Mouse (Mus musculus) cortical plate, adult 2 months (tissue): ENCODE results near the gene Csf1. TPM values are rescaled to one million over a fixed set of nuclear protein-coding genes. Genes with fewer than 3 reads are reported as not detected.
A peak's percentile ranks its signal among the peaks of the same experiment; 100 is the strongest.

Experiments used
- H3K27ac ChIP-seq: fragments of 200-500 bp; 2 replicates; pipeline ENCODE4 v1.5.1; 2012; ENCODE audit warnings: low read length, control low read depth, inconsistent platforms; ENCODE audit not compliant: insufficient read depth
- H3K4me1 ChIP-seq: fragments of 200-500 bp; 2 replicates; pipeline ENCODE4 v1.6.1; 2011; ENCODE audit warnings: low read length; ENCODE audit not compliant: control insufficient read depth, insufficient read depth
- H3K4me3 ChIP-seq: fragments of 200-500 bp; 2 replicates; pipeline ENCODE4 v1.5.1; 2011; ENCODE audit warnings: mild to moderate bottlenecking, low read length, control low read depth; ENCODE audit not compliant: insufficient read depth
- CTCF ChIP-seq: fragments of 200-500 bp; IDR thresholded peaks from 2 replicates; pipeline ENCODE4 v1.5.1; 2011; ENCODE audit warnings: mild to moderate bottlenecking, control low read depth, low read length; ENCODE audit not compliant: insufficient read depth; ENCODE audit errors: extremely low read depth
- POLR2A ChIP-seq: fragments of 200-500 bp; IDR thresholded peaks from 2 replicates; pipeline ENCODE4 v1.6.1; 2011; ENCODE audit warnings: mild to moderate bottlenecking, low read length, control low read depth; ENCODE audit not compliant: insufficient read depth; ENCODE audit errors: extremely low read depth
- polyA plus RNA-seq: library from polyadenylated mRNA; depleted of rRNA; stranded (reverse); fragments of >200 nt; gene quantifications from 2 replicates; pipeline ENCODE4 v1.2.3, GENCODE M21; 2012

Gene Csf1
- polyA plus RNA-seq, 1 experiment = 16.7 TPM

DNA sequence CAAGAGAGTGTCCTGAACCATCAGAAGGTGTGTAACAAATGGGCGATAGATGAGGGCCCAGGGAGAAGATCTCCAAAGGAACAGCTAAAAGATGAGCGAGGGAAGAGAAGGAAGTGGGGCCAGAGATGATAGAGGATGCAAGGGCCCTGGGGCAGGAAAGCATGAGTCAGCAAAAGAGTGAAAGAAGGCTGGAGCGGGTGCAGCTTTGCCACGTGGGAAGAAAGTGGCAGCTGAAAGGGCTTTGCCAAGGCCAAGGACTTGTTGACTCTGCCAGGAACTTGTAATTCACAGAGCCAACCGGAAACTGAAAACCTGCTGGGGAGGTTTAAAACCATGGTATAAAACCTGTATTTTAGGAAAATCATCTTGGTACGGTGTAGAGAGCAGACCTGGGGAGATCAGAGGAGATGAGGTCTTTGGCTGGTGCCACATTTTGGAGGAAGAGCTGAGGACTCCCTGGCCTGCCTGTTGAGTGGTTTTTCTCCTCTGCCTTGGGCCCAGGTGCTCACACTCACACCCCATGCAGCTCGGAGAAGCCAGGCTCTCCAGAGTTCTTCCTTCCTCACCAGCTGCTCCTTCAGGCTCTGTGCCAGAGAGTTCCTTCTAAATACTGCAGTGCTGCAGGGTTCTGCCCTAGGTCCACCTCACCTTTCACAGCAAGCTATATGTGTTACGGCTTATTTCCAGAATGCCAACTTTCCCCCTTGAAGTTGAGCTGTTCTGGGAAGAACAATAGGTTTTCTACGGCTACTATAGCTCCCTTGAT lies 9.3 kb downstream of the Csf1 start:
- TF ChIP-seq POLR2A = no peak
- no peak for TF ChIP-seq CTCF
- no peak overlapping the region for H3K4me3 ChIP-seq
- H3K27ac ChIP-seq = no peak overlapping the region
- peaks cover 6% of the 10 kb centered on the region; the same call in 1 of the 2 replicates for H3K4me1 ChIP-seq

DNA sequence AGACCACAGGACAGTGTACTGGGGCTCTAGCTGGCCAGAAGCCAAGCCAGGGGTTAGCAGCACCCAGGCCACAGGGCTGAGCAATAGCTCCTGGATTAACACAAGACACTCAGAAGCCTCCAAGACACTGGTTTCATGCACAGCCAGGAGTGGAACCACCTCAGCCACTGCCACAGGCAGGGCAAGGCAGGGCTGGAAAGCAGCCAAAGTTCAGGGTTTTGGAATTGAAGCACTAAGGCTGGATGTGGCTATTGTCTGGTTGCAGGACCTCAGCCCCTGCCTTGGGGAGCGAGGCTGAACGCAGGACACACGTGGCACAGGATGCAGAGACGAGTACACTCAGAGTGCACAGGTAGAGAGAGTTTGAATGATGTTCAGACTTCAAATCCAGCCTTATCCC lies 10.8 kb downstream of the Csf1 start:
- Histone ChIP-seq H3K4me1 (peaks cover 8% of the 10 kb centered on the region), H3K27ac (no peak overlapping the region), H3K4me3 (no peak overlapping the region)
- TF ChIP-seq POLR2A (no peak), CTCF (no peak)

DNA sequence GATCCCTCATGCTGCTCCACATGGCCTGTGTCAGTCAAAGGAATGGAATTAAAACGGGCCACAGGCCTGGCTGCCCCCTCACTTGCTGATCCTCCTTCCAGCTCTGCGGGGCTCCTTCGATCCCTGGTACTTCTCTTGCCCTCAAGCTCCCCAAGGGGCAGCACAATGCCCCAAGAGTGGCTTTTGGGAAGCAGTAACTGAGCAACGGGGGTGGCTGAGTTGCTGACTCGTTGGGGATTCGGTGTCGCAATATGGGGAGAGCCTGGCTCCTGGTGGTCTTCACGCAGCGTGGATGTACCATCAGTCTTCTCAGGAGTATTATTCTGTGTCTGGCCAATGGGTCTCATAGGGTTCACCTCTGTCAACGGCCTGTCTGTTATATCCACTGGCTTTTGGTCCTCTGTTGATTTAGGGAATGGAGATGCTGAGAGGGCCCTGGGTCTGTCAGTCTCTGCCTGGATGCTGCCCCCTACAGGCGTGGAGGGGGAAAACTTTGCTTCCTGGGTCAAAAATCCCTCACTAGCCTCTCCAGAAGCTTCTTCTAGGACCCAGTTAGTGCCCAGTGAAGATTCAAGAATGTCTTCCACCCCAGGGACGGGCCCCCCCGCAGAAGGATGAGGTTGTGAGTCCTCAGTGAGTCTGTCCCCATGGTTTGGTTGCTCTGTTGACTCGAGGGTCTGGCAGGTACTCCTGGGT lies 11.9 kb downstream of the Csf1 start:
- no peak overlapping the region for H3K27ac ChIP-seq
- TF ChIP-seq POLR2A (no peak), CTCF (peak; percentile 27; the same call in 1 of the 2 replicates)
- H3K4me1 ChIP-seq = peaks cover 8% of the 10 kb centered on the region

DNA sequence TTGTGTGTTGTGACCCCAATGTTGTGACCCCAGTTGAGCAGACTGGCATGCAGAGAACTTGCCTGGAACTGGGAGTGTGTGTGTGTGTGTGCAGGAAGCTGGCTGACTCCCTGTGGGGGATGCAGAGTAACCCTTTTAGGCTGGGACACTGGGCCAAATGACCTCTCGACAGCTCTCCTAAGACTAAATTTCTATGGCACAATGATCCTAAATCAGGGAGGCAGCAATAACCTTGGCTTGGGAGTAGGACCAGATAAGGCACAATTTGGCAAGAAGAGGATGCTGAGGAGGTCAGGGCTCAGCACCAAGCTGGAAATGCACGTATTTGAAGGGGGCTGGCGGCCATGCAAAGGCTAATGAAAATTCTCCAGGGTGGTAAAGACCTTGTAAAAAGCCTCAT lies 14.2 kb downstream of the Csf1 start:
- Histone ChIP-seq H3K4me3 (no peak overlapping the region), H3K27ac (no peak overlapping the region)
- no peak for TF ChIP-seq CTCF
- no peak for TF ChIP-seq POLR2A

More for the DNA sequence above, 11.9 kb downstream of the Csf1 start:
- no peak overlapping the region for H3K4me3 ChIP-seq

DNA sequence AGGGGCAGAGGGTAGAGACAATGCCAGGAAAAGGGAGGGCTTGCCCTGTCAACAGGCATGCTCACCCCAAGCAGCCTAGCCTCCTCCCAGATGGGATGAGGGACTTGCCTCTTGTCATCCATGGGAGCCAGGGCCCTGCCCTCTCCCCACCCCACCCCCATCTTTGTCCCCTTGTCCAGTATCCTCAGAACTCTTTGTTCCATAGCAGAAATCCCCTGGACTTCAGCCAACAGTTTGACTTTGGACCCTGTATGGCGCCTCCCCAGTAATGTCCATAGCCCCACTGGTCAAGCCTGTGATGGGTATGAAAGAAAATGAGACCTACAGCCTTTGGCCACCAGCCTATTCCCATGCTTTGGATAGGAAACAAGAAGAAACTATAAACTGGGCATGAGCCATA lies 16.6 kb downstream of the Csf1 start:
- Histone ChIP-seq H3K4me3 (no peak overlapping the region), H3K4me1 (peaks cover 12% of the 10 kb centered on the region), H3K27ac (no peak overlapping the region)
- no peak for TF ChIP-seq CTCF
- no peak for TF ChIP-seq POLR2A

More for the DNA sequence above, 14.2 kb downstream of the Csf1 start:
- H3K4me1 ChIP-seq = peaks cover 6% of the 10 kb centered on the region; the same call in 1 of the 2 replicates

DNA sequence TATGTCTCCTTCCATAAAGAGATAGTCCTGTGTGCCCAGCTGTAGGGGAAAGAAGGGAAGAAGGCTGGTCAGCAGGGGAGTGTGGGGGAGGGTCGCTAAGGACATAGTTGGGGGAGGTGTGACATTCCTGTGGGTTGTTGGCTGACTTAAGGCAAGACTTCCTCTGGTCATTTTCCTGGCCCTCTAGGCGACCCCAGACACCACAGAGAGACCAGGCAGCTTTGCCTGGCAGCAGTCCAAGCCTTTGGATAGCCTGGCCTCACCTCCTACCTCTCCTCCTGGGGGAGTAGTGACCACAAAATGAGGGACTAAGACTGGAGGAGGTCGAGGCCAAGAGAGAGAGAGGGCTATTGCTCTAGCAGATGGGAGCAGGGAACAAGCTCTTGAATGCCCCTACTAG lies 17.2 kb downstream of the Csf1 start:
- TF ChIP-seq CTCF (no peak), POLR2A (no peak)
- Histone ChIP-seq H3K4me1 (peaks cover 12% of the 10 kb centered on the region), H3K4me3 (no peak overlapping the region), H3K27ac (no peak overlapping the region)

DNA sequence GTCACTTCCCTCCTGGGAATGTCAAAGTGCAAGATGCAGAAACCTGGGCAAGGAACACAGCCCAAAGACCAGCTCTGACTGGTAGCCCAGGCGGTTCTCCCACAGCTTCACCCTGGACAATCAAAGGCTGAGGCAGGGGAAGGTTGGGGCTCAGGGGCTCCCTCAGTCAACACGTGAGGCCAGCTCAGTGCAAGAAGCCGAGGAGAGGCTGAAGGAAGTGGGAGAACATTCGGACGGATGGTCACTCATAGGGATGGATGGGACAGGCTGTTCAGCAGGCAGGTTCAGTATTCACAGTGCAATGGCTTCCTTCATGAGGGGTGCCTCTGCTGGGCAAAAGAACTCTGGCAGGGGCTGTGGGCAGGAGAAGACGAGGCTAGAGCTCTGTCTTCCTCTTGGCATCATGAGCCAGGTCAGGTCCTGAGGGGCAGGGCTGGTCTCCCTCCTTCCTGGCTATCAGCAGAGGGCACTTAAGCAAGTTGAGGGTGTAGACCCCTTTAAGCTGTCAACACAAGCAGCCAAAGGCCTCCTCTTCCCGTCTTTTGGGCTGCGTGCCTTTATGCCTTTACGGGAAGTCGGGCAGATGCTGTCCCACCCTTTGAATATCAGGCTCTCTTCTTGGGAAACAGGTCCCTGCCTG lies 18.1 kb downstream of the Csf1 start:
- Histone ChIP-seq H3K4me1 (peaks cover 12% of the 10 kb centered on the region), H3K27ac (no peak overlapping the region), H3K4me3 (no peak overlapping the region)
- TF ChIP-seq POLR2A (no peak), CTCF (no peak)

DNA sequence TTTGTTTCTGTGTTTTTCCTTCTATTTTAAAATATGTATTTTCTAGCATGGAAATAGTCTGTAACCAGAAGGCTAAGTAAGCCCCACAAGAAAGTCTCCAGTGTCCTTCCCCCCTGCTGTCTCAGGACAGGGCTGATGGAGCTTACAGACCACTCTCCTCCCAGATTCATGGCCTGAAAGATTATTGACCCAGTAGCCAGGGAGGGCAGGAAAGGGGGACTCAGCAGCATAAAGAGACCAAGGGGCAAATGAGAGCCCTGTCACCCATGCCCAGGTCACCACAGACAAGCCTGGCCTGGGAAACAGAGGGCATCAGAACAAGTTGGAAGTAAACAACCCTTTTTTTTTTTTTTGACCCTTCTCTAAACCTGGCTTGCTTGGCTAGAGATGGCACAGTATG lies 18.9 kb downstream of the Csf1 start:
- Histone ChIP-seq H3K27ac (no peak overlapping the region), H3K4me3 (no peak overlapping the region)
- TF ChIP-seq CTCF (no peak), POLR2A (no peak)

DNA sequence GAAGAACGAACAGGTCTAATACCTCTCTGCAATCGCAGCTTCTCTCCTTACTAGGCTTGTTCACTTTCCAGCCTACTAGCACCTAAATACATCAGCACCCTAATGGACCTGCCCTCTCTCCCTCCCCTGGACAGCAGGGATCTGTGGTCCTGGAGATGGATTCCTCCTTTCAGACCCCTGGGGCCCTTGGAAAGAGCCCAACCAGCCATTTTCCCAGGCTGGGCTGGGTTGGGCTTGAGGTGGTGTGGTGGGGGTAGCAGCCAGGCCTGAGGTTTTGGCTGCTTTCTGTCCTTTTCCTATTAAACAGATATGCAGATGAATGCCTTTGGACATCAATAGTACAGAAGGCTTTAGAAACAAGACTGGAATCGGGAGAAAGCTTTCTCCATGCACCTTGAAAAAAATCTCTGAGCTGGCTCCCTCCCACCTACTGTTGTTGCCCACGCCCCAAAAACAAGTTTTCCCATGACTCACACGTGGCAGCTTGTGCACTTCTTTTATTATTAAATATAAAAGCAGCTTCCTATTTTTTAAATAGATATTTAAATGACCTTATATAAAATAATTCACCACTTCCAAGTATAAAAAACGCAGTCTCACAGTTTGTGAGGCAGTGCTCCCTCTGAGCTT lies 19.6 kb downstream of the Csf1 start:
- peak overlapping the region; percentile 22 for H3K27ac ChIP-seq
- TF ChIP-seq CTCF (no peak), POLR2A (no peak)
- H3K4me1 ChIP-seq = peaks cover 12% of the 10 kb centered on the region
- no peak overlapping the region for H3K4me3 ChIP-seq

More for the DNA sequence above, 18.9 kb downstream of the Csf1 start:
- peaks cover 12% of the 10 kb centered on the region for H3K4me1 ChIP-seq

DNA sequence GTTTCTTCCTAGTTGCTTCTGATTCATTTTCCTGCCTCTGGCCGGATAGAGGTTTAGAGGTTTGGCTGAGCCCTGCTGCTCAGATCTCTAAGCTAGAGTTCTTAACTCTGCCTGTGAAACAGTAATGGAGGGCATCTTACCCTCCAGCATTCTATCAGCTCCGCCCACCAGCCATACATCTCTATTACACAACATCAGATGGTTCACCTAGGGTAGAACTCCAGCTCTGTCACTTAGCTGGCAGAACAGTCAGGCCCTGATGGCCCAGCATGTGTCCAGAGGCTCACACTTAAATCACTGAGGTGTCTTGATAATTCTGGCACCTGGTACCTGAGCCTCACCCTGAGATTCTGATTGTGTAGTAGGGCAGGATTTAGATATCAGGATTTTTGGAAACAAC lies 20.3 kb downstream of the Csf1 start:
- H3K27ac ChIP-seq = peak overlapping the region; percentile 48; the same call in 1 of the 2 replicates
- H3K4me1 ChIP-seq = peaks cover 12% of the 10 kb centered on the region
- TF ChIP-seq CTCF = no peak
- no peak for TF ChIP-seq POLR2A
- no peak overlapping the region for H3K4me3 ChIP-seq
